In genomic region chr17:67123722-67124121, GRCm38 (mm10) we compare ENCODE assay signal across 20 mouse cellular contexts.
DNase-seq lines count a peak whose midpoint lies in the region; ATAC-seq and TF ChIP-seq lines count a peak whose summit lies in the region.
"Had no signal": no experiment of that assay in that cellular context is flagged by ENCODE, and none has a peak within 500 bp of the region (broad histone marks: within the 10 kb centered on the region; RNA-seq: fewer than 3 reads in every experiment).

No protein-coding gene starts in this region.

- H3K9ac ChIP-seq in limb, embryonic 15.5 days = no peak overlapping the region
- H3K9ac ChIP-seq: embryonic facial prominence, embryonic 12.5 days; forebrain, embryonic 13.5 days; forebrain, postnatal 0 days; hindbrain, embryonic 13.5 days had no signal

- no peak overlapping the region for H3K4me2 ChIP-seq in limb, embryonic 15.5 days
- H3K4me2 ChIP-seq: embryonic facial prominence, embryonic 12.5 days; forebrain, embryonic 13.5 days; hindbrain, embryonic 13.5 days had no signal

- H3K4me1 ChIP-seq in embryonic fibroblast, embryonic 13.5 days (ENCODE audit: control insufficient read depth, insufficient read depth, low read length) = peaks cover 25% of the 10 kb centered on the region
- peaks cover 12% of the 10 kb centered on the region for H3K4me1 ChIP-seq in limb, embryonic 15.5 days

- ATAC-seq in limb, embryonic 15.5 days (ENCODE audit: insufficient number of reproducible peaks, low FRiP score, low TSS enrichment, low read depth) = 0 out of 2 replicates have a peak, but pooled peaks have one; percentile 17
- ATAC-seq: forebrain, embryonic 13.5 days had no signal

- intact Hi-C loops in gastrocnemius, adult 2 months (cut with DNase I) = no loop called here

- peak overlapping the region; percentile 73 for H3K27ac ChIP-seq in gastrocnemius, adult 2 months
- peak overlapping the region; percentile 75 for H3K27ac ChIP-seq in embryonic fibroblast, embryonic 13.5 days (ENCODE audit: insufficient read depth, low read length)
- 0 out of 2 replicates have a peak overlapping the region, but pooled peaks have one; percentile 54 for H3K27ac ChIP-seq in limb, embryonic 15.5 days
- H3K27ac ChIP-seq: embryonic facial prominence, embryonic 12.5 days; forebrain, embryonic 13.5 days; heart, embryonic 10.5 days; hindbrain, embryonic 13.5 days; hindbrain, postnatal 0 days had no signal

- H3K4me3 ChIP-seq in gastrocnemius, adult 2 months = no peak overlapping the region
- H3K4me3 ChIP-seq in embryonic fibroblast, embryonic 13.5 days (ENCODE audit: insufficient read depth, low read length) = no peak overlapping the region
- H3K4me3 ChIP-seq in limb, embryonic 15.5 days = no peak overlapping the region
- H3K4me3 ChIP-seq: embryonic facial prominence, embryonic 12.5 days; forebrain, embryonic 13.5 days; heart, embryonic 10.5 days; hindbrain, embryonic 13.5 days had no signal

- TF ChIP-seq POLR2A in embryonic fibroblast, embryonic 13.5 days (IDR thresholded peaks at IDR 0.05; ENCODE audit: low read depth, low read length) = no peak

- H3K9me3 ChIP-seq in limb, embryonic 15.5 days = no peaks in the 10 kb centered on the region
- H3K9me3 ChIP-seq: embryonic facial prominence, embryonic 12.5 days; forebrain, embryonic 13.5 days; heart, embryonic 10.5 days; hindbrain, embryonic 13.5 days had no signal

- H3K36me3 ChIP-seq in limb, embryonic 15.5 days = no peaks in the 10 kb centered on the region
- H3K36me3 ChIP-seq: embryonic facial prominence, embryonic 12.5 days; heart, embryonic 10.5 days; hindbrain, embryonic 13.5 days had no signal

- H3K27me3 ChIP-seq in limb, embryonic 15.5 days = no peaks in the 10 kb centered on the region
- H3K27me3 ChIP-seq: CH12.LX; embryonic facial prominence, embryonic 12.5 days; forebrain, embryonic 13.5 days; hindbrain, embryonic 13.5 days had no signal

- WGBS in limb, embryonic 15.5 days = 48% methylated on average over 5 of the region's 5 CpGs

- no peak for TF ChIP-seq CTCF in gastrocnemius, adult 2 months (IDR thresholded peaks at IDR 0.05)
- TF ChIP-seq CTCF in embryonic fibroblast, embryonic 13.5 days (IDR thresholded peaks at IDR 0.05; ENCODE audit: borderline replicate concordance, insufficient read depth, low read length) = no peak

- DNase-seq in gastrocnemius, adult 2 months = no peak
- DNase-seq in gastrocnemius, adult 8-10 months (ENCODE audit: low spot score in 2 of 2) = no peak
- DNase-seq in 3134 (ENCODE audit: extremely low read depth, insufficient read length, low spot score) = peak; percentile 57
- no peak for DNase-seq in embryo, embryonic 10.5 days (ENCODE audit: low spot score)
- DNase-seq in kidney, postnatal 10 days = no peak
- DNase-seq: adrenal gland, postnatal 10 days; cerebellum, adult 11 months; cerebellum, adult 8-10 months; cerebellum, postnatal 14 days; gastrocnemius, postnatal 14 days; heart, postnatal 10 days had no signal
